Mouse (Mus musculus) right cerebral cortex, postnatal 4 days (tissue): ENCODE data around the gene Ccnt2.
"Not testable (repeated sequence)": the region's sequence is repeated elsewhere in the genome, so short reads cannot be mapped to it uniquely, and the experiment has no call there.

Experiments used
- DNase-seq: peaks from one replicate; pipeline ENCODE4 v3.0.0-alpha.2; 2022

The Ccnt2 gene

DNA sequence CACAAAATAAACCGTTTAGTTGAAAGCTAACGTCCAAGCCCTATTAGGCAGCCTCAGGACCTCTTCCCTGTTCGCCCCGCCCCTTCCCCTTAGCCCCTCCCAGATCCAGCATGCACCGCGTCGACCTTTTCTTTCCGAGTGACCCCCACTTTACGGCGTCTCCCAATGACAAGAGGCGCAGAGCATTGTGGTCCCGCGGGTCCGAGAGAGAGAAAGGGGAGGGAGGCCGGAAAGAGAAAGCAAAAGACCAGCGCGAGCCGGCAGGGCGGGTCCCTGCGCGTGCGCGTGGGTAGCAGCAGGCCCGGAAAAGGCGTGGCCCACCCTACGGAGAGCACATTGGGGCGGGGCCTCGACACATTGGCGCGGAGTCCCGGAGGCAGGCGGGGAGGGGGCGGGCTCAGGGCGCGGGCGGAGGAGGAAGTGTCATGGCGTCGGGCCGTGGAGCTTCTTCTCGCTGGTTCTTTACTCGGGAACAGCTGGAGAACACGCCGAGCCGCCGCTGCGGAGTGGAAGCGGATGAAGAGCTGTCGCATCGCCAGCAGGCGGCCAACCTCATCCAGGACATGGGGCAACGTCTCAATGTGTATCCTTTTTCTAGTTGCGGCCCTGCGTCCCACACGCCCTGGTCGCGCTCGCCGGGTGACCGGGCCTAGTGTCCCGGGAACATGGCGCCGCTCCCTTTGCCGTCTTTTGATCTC lies at the start of gene Ccnt2:
Gene Ccnt2, plus strand, starts transcription at position 362 of the 698 bp plus-strand sequence.
- DNase-seq = peak; percentile 98

DNA sequence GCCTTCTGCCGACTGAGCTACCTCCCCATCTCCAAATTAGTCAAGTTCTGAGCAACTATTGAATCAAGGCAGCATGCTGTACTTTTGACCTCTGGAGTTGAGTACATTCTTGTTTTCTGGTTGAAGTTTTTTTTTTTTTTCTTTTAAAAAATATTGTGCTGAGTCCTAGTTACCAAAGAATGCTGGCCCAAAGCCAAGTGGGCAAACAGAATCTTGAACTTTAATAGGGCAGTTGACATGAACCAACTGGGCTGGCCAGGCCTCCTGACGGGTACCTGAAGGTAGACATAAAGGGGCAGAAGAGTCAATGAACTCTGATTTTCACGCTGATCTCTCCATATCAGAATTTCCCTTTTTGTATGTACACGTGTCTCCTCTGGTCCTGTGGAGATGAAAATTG lies 44.9 kb upstream of the Ccnt2 start, which contains the start of gene Acmsd:
Gene Acmsd, plus strand, starts transcription at position 318 of the 400 bp plus-strand sequence.
- DNase-seq = no peak

DNA sequence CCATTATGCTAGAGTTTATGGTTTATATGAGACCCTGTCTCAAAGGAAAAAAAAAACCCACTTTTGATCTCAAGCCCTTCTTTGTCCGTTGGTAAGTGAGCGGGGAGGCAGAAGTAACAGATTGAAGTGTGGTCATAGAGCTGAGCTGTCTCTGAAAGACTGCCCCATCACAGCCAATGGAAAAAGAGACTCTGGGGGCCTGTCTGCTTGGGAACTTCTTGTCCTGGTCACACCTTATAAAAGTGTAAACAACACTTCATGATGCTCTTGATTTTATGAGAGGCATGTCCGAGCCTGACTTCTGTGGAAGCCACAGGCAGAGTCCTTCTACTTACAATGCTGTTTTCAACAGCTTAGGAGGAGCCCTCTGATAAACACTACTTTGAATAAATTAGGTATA lies 42.9 kb upstream of the Ccnt2 start:
- no peak for DNase-seq

DNA sequence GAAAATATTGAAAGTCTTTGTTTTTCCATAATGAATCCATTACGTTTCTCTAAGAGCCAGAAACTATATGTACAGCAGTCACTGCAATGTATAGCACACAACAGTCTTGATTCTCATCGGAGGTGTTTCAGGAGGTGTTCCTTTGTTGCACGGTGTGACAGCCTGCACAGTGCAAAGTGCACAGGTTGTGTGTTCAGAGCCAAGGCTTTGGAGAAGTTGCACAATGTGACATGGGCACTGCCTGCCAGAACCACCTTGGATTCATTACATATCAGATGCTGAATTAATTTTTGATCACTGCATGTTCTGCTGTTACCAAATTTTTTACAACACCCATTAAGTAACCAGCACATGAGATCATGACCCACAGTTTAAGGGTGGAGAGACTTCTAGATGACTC lies 41.5 kb upstream of the Ccnt2 start:
- no peak for DNase-seq

DNA sequence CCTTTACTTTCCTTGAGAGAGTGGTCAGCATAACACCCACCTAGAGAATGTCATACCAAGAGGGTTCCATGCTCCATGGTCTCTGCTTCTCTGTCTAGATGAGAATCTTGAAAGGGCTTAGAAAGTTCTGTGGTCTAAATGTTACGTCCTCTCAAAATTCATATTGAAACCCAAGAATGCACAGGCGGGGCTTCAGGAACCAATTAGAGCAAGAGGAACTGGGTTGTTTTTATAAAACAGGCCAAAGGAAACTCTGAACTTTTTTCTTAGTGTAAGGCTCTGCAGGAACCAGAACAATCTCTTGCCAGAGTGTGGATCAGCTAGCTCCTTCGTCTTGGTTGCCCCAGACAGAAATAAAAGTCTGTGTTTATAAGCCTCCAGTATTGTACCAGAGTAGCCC lies 41.1 kb upstream of the Ccnt2 start:
- no peak for DNase-seq

DNA sequence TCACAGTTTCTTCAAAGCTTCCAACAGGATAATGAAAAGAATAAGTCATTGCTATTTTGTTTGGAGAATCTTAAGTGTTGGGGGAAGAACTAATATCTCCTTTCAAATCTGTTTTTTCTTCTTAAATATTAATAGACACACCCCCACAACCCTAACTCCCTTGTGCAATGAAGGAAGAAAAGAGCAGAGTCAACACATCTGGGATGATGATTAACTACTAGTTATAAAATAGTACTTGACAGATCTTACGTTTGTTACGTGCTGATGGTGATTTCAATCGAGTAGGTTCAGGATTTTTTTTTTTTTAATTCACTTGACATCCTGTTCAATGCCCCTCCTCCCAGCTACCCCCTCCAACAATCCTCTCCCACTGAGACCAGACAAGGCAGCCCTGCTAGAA lies 38.6 kb upstream of the Ccnt2 start:
- DNase-seq = no peak

DNA sequence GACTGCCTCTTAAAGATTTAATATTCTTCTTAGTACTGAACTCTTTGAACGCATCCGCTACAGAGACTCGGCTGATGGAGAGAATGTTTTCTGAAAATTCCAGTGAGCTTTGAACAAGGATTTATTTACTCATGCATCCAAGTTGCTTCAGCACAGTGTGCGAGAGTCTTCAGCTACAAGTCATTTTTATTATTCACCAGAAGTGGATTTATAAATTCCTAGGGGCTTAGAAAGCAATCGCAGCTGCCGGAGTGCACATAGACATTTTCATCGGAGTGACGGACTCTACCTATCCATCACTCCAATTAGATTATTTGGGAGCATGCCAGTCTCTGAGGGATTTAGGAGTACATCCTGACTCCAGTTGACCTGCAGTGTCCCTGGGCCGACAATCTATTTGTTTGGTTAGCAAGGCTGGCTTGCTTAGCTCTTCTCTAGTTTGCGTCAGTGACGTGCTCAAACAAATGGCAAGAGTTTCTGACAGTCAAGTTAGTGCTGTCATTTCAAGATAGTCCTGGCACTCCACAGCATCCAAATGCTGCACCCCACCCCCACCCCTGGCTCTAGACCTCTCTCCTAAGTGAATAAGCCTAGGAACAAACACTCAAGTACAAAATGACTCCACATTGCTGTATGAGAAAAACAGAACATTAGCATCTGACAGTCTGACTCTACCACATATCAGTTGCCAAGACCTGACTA lies 23.4 kb upstream of the Ccnt2 start:
- DNase-seq = no peak

DNA sequence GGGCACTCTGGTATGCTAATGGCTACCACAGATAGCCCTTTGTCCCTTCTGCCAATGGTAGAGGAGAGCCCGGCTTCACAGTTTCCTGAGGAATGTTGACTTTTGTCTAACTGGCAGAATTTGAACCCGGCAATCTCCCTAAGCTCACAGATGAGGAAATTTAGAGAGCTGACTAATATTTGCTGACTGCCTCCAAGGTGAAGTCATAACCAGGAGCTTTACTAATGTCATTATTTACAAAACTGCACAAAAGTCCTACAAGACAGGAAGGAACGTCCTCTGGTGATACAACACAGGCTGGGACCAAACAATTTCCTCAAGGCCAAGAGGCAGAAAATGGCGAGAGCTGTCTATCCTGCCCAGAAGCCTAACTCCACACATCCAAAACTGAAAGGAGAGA lies 18.2 kb upstream of the Ccnt2 start:
- no peak for DNase-seq

DNA sequence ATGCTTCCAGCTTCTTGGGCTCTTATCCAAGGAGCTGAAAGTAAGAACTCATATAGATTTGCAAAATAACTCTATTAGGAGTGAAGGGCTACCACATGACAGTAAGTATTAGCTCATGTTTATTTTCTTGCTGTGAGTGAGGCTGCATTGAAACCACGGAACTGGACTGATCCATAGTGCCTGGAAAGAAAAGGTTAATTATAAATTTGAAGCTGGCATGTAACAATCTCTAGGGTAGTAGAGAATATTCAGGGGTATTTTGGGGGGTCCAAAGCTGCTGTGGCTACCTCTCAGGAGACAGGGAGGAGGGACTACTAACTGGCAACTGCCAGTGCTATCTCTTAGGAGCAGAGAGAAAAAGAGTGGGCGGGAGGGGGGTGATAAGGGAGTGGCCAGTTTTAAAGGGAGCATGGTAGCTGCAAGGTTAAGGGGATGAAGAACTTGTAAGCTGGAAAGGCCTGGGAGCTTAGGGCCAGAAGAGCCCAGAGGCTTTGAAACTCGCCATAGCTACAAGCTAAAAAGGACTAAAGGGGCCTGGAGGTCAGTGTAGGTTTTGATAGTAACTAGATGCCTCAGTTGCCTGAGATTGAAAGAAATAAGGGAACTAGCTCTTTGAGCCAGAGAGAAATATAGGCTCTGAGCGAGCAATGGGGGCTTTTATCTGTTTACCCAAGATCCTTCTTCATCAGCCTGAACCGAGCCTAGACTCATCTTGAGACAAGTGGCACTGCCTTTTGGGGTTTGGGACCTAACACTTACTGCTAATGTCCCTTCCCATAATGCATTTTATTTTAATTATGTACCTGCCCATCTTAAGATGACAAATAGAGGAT lies 17.4 kb upstream of the Ccnt2 start:
- DNase-seq = no peak

DNA sequence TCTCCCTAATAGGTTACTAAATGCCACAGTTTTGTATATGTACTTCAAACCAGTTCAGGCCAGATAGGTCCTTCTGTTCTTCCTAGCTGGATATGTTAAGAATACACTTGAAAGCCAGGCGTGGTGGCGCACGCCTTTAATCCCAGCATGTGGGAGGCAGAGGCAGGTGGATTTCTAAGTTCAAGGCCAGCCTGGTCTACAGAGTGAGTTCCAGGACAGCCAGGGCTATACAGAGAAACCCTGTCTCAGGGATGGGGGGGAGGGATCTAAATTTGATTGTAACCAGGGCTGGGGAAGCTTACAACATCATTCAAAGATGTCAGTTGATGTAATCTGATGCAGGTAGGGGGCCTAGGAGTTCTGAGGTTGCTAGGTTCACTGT lies 16.8 kb upstream of the Ccnt2 start:
- DNase-seq = not testable (repeated sequence)

DNA sequence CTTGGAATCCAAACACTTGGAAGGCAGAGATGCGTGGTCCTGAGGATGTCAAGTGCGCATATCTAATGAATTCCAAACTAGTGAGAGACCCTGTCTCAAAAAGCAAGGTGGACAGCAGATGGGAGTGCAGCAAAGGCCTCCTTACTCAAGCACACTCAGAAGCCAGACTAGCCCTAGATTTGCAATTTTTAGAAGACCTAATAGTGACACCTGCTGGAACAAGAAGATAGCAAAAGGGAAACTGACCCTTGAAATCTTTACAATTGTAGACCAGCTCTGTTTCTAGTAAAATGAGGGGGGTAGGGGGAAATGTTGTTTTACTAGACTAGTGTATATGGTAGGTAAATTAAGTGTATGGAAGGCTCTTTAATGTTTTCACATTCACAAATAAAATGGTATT lies 8.5 kb upstream of the Ccnt2 start:
- DNase-seq = no peak

DNA sequence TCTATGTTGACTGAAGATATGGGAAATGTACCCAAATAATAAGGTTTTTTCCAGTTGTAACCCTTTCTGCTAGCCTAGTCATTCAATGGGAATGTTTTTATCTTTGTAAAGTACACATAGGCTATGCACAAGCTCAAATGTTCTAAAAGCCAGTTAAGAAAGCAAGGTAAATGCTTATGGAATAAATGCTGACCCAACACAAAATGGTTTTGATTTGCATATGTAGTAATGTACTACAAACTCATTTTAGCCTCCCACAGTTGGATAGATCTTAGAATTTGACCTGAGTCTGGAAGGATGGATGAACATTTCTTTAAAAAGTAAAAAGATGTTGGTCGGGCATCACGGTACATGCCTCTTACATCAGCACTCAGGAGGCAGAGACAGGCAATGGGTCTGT lies 7.2 kb upstream of the Ccnt2 start:
- DNase-seq = no peak

DNA sequence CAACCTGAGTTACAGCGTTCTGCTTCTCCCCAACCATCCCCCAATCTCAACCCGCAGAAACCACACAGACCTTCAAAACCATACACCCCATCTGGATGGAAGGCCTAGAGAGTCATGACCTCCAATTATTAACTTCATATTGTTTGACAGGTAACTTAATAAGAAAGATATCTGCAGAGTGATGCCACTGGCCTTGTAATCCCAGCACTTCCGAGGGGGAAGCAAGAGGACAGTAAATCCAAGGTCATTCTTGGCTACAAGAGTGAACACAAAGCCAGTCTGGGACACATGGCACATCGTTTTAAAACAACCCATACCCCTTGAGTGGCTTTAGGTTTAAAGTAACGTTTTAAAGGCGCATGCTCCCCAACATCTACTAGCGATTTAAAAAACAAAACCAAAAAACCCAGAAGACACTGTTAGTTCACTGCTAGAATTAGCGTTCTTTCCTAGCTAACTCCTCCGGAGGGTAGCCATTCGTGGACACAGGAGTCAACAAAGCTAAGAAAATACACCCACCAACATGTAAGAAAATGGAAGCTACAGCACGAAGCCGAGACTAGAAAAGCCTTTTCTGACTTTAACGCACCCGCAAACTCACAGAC lies 664 bp upstream of the Ccnt2 start:
- no peak for DNase-seq

DNA sequence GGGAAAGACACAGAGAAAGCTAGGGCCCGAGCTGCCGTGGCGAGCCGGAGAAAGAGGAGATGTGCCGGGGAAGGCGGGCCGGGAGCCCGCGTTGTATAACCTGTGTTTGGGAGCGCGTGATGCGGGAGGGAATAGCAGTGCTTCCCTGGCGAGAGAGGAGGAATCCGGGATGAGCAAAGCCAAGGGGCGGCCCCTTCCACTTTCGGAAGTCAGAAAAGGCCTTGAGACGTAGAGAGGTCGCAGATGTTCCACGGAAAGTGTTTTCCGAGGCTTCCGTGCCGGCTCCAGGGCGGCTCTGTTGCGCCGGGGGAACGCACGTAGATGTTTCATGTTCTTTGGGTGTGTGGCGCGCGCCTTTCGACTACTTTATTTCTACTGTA lies 527 bp downstream of the Ccnt2 start:
- no peak for DNase-seq

DNA sequence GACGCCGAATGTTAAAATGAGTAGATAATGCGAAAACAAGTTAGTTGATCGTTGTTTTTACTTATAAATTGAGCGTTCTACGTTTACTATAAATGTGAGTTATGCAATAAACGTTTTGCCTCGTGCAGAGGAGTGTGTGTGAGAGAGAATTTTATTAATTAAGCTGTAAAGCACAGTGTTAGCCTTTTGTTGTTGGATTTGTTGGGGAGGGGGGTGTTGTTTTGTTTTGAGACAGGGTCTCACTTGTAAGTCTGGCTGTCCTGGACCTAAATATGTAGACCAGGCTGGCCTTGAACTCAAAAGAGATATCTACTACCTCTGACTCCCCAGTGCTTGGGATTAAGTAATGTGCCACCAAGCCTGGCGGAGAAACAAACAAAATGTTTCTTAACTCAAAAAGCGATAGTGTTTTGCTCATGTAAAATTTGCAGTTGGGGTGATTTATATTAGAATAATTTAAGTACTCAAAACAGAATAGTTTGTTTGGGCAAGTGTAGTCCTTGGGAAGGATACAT lies 1.3 kb downstream of the Ccnt2 start:
- no peak for DNase-seq

DNA sequence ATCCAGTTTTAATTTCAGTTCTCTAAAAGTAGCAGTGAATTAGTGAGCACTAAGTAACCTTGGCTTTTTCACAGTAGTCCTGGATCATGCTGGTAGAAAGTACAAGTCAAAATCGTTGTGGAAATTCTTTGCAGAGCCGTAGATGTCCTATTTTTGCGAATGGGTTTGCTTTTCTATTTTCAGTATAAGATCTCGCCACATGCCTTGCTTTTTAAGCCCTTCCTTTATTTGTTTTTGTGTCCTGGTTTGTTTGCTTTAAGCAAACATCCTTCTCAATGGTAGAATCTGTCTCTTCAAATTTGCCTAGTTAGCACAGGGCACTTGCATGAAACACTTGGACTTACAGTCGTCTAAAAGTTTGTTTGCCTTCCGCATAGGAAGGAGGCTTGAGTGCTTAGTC lies 2.3 kb downstream of the Ccnt2 start:
- no peak for DNase-seq

DNA sequence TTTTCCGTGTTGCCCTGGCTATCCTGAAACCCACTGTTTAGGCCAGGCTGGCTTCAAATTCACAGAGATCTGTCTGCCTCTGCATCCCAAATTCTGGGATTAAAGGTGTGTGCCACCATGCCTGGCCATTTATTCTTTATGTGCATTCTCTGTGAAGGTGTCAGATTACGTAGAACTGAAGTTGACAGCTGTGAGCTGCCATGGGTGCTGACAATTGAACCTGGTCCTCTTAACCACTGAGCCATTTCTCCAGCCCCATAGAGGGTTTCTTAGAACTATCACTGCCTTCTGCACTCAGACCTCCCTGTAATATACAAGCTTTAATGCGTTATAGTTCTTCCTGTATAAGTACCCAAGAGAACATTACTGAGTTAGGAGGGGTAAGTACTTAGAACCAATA lies 4.6 kb downstream of the Ccnt2 start:
- no peak for DNase-seq

DNA sequence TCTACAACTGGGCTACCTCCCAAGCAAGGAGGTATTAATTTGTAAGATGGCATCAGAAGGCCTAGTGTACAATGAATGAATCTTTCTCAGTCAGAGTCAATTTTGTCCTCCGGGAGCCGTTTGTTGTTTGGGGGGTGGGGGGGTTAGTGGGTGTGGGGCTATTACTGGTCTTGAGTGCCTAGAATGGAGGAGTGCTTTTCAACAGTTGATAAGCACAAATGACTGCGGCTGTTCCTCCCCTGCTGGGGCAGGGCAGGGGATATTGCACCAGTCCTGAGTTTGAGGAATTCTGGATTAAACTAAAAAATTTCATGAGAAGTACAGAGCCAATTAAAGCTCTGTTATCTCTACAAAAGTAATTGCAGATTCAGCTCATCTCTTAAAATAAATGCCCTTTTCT lies 6.2 kb downstream of the Ccnt2 start:
- no peak for DNase-seq

DNA sequence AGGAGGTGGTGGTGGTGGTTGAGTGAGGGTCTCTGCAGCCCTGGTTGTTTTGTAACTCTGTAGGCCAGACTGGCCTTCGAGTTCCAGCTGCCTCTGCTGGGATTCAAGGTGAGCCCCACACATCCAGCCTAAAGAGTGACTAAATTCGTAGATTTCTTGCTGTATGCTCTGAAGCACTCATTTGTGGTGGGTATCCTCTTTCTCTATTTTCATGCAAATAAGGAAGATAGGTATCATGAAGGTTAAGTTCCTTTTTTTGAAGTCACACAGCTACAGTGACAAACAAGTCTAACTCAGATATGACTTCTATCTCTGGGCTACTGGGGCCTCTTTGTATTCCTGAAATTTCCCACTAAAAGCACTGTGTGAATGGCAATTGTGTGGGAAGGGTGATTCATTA lies 6.9 kb downstream of the Ccnt2 start:
- DNase-seq = no peak

DNA sequence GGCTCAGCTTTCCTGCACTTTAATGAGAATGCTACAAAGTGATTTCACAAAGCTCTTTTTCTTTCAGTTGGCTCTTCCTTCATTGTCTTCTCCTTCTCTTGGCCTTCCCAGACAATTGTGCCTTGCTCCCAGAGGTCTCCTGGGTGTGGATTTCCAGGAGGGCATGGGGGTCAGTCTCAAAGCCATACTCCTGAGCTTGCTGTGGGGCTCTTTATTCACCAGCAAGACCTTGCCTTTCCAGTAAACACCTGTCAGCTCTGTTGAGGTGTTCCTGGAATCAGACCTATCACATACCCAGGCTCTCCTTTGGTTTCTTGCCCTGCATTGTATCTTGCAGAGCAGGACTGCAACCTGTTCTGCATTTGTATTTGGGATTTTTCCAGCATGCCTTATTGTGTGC lies 9.9 kb downstream of the Ccnt2 start:
- DNase-seq = no peak

DNA sequence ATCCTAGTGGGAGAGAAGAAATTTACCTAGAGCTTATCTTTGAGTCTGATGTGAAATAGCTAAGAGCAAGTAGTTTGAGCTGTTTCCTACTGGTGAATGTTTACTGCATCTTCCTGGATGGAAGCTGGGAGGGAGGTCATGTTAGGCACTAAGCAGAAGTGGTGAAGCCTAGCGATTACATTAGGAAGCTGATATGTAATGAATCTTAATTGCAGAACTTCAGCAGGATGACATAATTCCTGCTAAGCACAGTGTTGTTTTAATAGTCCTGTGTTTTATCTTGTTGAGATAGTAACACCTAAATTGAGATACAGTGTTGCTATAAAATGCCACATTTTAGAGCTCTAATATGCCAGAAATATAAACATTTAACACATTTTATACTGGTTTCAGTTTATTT lies 11.9 kb downstream of the Ccnt2 start:
- no peak for DNase-seq

DNA sequence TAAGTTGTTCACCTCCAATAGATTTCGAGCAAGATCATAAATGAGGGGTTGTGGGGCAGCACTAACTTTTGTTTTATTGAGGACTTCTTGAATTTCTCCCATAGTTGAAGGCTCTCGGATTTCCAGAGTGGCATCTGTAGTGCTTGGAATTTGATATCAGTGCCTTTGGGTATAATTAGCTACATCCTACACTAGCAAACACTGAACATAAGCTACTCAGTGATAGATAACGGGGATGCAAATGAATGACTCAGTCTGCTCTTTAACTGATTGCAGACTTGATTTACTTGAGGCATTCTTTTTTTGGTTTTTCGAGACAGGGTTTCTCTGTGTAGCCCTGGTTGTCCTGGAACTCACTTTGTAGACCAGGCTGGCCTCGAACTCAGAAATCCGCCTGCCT lies 15.0 kb downstream of the Ccnt2 start:
- no peak for DNase-seq

DNA sequence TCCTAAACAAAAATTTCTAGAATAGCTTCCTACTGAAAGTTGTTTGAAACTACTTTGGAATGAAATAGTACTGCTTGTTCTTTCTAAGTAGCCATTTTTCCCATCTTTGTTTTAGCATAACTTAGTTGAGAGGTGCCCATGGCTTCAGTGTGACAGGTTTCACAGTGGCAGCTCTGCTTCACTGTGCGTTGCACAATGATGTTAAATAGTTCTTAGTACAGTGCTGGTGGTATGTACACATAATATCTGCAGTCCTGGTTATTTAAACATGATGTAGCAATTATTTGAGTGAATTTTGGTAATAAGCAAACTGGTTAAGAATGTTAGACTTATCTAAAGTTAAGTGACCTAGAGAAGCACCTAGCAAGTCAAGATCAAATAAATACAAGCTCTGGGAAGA lies 19.5 kb downstream of the Ccnt2 start:
- DNase-seq = no peak
